Mouse (Mus musculus): ENCODE results near the gene Acer1.

The Acer1 gene

DNA sequence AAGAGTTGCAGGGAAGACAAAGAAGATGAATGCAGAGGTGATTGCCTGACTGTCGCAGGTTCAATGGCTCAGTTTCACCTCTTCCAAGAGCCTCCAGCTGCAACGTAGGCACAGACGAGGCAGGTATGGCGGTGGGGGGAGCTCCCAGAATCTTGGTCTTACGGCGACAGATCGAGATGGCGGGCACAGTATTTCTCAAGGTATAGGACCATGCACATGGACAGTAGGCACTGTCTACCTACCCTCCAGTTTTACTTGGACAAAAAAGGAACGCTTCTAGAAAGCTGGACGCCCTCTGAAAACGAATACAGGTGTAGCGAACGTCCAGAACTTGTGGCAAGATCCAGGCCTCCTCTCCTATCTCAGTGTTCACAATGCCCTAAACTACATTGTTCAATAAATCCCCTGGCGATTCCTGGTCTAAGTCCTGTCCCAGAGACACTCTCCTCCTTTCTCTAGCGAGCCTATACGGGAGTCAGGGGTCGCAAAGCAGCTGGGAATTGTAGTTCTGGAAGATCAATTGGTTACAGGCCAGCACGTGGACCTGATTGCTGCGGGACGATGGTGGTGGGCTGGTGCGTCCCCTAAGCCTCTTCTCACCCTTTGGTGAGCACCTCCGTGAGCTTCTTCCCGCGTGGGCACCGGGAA lies 7.7 kb upstream of the Acer1 start:
- peak; percentile 22 for DNase-seq (ENCODE audit: low read depth, low spot score)

DNA sequence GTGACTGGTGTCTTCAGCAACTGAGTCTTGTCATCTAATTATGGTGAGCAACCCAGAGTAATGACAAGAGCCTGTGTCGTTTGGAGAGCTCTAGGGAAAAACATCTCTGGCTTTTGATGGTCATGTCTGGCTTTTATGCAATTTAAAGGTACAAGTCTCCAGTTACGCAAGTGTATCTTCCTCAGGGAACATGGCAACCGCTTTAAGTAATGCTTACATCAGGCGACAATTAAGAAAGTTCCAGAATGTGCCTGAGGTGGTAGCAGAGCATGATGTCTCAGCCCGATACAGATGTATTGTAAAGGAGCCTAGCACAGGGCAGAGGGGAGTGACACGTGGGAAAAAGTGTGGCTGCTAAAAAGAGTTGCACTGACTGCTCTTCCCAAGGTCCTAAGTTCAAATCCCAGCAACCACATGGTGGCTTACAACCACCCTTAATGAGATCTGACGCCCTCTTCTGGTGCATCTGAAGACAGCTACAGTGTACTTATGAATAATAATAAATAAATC lies 7.0 kb upstream of the Acer1 start:
- no peak for DNase-seq (ENCODE audit: low read depth, low spot score)

DNA sequence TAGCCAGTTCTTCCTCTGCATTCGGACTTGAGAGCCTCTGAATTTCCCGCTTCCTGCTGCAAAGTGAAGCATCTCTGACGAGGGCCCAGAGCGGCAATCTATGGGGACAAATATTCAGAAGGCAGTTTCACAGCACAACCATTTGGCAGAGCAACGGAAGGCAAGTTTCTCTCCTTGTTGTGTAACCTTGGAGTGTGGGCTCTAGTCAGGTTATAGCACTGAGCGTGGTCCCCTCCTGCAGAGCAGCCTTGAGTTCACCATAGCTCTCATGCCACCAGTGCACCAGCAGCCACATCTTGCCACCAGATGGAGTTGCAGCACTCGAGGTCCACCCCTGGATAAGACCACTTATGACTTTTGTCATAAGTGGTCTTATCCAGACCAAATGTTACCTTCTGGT lies 6.5 kb upstream of the Acer1 start:
- no peak for DNase-seq (ENCODE audit: low read depth, low spot score)

DNA sequence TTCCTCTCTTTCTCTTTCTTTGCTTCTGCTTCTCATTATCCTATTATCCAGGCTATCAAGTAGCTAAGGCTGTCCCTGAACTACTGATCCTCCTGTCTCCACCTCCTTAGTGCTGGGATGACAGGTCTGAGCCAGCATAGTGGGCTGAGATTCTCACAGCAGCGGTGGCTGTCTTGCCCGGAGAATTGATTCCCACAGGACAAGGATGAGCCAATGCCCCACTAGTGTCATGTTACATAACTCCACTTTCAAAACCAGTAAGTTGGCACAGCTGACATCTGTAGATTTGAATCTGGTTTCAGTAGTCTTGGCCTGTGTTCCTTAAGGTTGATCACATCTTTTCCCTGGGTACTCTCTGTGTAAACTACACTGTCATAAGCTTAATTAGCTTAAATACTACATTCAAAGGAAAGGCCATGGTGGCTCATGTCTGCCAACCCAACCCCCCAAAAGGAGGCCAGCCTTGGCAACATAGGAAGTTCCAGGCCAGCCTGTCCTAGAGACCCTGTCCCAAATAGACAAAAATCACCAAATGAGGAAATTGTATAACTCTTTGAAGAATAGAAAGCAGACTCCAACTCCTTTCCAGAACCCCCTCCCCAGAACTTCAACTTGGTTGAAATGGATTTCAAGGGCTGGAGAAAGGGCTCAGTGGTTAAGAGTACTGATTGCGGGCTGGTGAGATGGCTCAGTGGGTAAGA lies 4.3 kb upstream of the Acer1 start:
- DNase-seq (ENCODE audit: low read depth, low spot score) = peak; percentile 41

DNA sequence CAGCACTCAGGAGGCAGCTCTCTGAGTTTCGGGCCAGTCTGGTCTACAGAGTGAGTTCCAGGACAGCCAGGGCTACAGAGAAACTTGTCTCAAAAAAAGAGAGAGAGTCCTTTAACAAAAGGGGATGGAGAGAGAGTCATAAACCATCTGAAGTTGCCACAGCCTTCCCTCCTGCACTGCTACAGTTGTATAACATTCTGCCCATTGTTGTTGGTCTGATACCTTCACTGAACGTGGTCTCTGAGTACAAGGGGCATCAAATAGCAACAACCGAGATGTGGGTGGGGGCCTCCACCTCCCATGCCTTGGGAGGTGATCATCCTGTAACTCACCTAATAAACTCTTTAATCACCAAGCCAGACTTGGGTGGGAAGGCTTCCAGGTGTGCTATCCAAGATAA lies 3.7 kb upstream of the Acer1 start:
- no peak for DNase-seq (ENCODE audit: low read depth, low spot score)

DNA sequence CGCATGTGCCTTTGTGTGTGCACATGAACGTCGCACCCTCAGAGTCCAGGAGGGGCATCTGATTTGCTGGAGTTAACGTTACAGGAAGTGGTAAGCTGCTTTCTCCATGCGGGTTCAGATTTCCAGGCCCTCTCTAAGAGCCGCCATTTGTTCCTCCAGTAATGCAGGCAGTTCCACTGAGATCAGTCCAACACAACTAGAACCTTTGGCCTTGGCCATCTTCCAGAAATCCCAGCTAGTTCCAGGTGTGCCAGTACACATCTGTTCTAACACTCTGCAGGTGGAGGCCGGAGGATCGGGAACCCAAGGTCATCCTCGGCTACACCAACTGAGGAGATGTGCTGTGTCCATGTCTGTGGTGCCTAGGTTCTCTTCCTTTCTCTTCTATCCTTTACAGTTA lies 3.0 kb upstream of the Acer1 start:
- no peak for DNase-seq (ENCODE audit: low read depth, low spot score)

DNA sequence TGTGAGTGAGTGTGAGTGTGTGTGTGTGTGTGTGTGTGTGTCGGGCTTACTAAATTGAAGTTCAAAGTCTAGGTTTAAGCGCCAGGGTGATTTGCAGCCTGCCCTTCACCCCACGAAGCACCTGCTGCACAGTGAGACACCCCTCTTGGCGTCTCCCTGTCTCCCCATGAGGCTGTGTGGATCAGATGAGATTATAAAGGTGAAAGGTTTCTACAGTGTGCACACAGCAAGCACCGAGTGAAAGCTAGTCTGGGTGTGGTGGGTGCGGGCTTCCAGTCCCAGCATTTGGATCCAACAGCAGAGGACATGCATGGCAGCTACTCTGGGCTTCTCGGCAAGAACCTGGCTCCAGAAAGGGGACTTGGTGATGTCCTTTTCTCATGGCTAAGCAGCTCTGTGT lies 877 bp downstream of the Acer1 start:
- no peak for DNase-seq (ENCODE audit: low read depth, low spot score)

DNA sequence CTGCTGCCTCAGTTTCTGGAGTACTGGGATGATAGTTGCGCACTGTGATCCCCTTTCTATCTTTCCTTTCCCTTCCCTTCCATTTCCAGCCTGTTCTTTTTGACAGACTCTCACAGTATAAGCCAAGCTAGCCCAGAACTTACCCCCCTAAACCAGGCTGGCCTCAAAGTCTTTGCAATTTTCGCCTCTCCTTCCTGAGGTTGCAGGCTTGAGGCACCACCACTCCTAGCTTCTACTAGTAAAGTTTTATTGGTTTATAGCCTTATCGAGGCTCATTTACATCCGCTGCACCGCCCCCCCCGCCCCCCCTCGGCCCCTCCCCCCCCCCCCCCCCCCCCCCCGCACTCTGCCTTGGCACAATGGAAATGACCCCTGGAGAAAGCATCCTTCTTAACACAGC lies 2.4 kb downstream of the Acer1 start:
- DNase-seq (ENCODE audit: low read depth, low spot score) = no peak

DNA sequence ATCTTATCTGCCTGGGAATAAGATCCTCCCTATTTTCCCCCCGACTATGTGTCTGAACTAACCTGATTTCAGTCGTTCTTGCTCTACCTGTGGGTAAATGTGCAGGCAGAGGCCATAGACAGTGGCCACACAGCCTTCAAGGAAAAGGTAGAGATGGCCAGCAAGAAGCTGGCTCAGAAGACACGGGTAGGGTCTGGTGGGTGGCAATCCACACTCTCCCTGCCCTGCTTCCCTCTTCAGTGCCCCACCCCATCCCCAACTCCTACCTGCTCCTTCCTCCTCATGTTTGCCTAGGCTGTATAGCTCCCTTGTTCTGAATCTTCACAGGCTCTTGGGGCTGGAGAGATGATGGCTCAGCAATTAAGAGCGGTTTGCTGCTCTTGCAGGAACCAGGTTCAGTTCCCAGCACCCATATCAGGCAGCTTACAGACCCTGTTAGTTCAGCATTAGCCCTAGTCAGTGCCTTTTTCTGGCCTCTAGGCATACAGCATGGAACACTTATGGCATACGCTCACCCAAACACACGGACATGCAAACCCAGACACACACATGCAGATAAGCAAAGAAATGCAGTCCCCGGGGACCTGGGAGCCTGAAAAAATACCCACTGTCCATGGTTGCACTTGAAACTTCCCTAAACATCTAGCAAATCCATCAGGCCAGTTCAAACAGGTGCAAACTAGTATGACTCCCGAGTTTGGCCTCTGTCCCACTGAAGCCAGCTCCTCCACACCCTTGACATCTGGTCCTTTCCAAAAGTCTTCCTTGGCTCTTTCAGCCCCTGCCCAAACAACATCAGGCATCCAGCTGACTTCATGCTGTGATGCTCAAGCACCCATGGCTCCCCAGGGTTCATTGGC lies 5.2 kb downstream of the Acer1 start:
- no peak for DNase-seq (ENCODE audit: low read depth, low spot score)

DNA sequence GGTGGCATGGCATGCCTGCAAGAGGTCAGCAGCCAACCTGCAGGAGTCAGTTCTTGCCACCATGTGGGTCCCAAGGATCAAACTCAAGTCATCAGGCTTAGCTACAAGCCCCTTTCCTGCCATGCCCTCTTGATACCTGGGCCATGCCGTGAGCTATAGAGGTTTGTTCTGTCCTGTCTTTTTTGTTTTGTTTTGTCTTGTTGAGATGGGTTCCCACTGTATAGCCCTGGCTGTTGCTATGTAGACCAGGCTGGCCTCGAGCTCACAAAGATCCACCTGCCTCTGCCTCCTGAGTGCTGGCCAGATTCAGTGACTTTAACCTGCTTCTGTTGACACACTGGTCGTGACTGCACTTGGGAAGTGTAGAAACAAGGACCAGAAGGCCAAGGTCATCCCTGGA lies 6.5 kb downstream of the Acer1 start:
- no peak for DNase-seq (ENCODE audit: low read depth, low spot score)

DNA sequence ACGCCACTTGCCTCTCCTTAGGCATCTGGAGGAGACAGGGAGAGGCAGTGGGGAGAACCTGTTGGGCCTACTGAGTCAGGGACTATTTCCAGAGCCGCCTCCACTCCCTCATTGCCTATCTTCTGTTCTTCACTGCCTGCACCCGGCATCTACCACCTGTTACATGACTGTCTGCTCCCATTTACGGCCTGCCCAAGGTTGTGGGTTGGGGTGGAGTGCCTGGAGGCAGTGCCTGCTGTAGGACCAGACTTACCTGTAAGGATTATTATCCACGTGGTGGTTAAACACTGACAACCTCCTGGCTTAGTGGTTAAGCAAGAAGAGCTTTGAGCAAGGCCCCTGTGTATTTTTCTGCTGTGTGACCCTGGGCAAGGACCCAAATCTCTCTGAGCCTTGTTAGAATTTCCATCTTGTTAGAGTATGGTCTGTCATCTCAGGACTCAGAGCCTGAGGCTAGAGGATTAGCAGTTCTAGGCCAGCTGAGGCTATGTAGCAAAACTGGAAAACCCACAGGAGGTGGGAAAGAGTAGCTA lies 7.2 kb downstream of the Acer1 start:
- DNase-seq (ENCODE audit: low read depth, low spot score) = no peak

DNA sequence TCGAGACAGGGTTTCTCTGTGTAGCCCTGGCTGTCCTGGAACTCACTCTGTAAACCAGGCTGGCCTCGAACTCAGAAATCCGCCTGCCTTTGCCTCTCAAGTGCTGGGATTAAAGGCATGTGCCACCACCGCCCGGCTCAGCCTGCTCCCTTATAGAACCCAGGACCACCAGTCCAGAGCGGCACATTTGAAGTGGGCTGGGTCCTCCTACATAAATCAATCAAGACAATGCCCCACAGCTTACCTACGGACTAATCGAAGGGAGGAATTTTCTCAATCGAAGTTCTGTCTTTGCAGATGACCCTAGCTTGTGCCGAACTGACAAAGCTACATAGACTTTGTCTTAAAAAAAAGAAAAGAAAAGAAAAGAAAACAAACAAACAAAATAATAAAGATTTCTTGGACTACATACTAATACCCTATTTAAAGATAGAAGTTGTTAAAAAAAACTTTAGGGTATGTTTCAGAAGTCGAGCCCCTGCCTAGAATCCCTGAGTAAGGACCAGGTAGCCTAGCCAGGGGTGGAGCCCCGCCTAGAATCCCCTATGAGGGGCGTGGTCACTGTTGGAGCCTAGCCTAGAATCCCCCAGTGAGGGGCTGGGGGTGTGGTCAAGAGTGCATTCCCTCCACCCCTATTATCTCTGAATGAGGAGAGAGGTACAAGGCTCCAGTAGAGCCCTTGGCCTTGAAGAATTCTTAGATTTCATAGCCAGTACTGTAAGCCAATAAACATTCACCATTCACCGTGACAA lies 7.8 kb downstream of the Acer1 start:
- no peak for DNase-seq (ENCODE audit: low read depth, low spot score)

DNA sequence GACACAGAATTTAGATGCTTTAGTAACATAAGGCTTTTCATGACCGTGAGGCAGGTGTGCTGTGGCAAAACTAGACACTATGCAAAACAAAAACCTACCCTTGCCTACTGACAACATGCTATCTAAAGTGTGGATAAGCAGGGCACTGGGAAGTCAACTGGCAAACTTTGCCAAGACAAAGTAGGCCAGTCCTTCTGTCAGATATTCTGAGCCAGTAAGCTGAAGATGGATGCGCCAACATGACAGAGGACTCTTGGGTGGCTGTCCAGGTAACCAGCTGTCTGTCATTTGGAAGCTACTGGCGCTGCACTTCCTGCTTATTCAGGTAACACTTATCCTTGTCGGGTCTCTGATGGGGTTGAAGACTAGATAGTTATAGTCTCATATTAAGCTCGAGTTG lies 11.8 kb downstream of the Acer1 start:
- DNase-seq (ENCODE audit: low read depth, low spot score) = no peak

DNA sequence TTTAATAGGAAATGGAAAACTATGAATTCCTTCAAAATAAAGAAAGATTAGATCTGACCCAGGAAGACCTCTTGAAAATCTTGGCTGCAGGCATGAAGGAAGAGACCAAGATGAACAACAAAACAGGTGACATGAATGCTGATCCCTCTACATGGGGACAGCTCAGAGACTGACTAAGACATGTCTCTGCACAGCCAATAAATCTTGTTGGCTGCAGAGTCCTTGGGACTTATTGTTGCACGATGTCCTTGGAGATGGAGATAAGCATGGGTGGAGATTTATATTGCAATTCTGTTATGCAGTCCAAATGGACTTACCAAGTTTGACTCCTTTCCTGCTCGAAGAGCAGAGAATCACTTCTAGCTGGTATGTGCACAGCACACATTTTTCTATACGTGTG lies 12.6 kb downstream of the Acer1 start:
- no peak for DNase-seq (ENCODE audit: low read depth, low spot score)

DNA sequence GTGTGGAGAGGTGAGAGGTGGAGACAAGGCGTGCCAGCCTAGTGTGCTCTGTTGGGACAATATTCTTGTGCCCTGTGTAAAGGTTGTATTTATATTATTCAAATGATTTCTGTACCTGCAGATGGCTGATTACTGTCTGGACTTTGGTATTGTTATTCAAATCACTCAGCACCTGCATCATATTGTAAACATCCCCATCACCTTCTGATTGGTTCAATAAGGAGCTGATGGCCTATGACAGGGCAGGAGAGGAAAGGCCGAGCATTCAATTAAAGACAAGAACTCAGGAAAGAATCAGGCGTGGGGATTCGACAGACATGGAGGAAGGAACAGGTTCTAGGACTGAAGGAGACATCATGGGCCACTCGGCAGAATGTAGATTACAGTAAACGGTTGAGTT lies 18.3 kb downstream of the Acer1 start:
- DNase-seq (ENCODE audit: low read depth, low spot score) = no peak

DNA sequence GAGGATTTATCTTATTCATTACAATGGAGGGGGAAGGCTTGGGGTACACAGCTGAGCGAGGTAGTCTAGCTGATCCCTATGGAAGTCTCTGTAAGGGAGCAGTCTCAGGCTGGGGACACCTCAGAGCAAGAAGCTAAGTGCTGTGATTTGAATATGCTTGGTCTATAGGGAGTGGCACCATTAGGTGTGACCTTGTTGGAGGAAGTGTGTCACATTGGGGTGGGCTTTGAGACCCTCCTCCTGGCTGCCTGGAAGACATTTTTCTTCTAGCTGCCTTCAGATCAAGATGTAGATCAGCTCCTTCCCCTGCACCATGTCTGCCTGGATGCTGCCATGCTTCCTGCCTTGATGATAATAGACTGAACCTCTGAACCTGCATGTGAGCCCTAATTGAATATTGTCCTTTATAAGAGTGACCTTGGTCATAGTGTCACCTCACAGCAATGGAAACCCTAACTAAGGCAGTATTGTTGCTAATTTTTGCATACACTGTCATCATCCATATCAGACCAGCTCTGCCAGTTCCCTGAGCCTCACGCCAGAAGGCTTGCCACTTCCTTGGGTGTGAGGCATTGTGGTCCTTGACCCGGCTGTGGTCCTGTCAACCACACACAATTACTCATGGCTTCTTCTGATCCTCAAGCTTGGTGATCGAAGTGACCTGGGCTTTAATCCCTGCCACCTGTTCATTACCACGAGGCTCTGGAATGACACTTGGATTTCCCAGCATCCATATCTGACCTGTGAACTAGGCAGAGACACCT lies 19.1 kb downstream of the Acer1 start:
- no peak for DNase-seq (ENCODE audit: low read depth, low spot score)

DNA sequence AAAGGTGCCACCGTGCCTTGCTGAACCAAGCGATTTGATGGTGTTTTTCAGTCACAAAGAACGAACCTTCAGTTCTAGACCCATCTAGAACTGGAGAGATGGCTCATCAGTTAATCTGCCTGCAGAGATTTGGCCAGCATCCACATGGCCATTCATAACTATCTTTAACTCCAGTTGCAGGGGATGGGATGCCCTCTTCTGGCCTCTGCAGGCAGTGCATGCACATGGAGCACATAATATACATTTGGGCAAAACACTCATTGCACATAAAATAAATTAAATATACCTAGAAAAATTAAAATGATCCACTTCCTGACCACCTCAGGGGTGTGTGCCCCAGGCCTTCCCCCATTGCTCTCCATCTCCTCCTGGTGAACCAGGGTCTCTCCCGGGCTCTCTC lies 20.0 kb downstream of the Acer1 start:
- DNase-seq (ENCODE audit: low read depth, low spot score) = peak; percentile 21

DNA sequence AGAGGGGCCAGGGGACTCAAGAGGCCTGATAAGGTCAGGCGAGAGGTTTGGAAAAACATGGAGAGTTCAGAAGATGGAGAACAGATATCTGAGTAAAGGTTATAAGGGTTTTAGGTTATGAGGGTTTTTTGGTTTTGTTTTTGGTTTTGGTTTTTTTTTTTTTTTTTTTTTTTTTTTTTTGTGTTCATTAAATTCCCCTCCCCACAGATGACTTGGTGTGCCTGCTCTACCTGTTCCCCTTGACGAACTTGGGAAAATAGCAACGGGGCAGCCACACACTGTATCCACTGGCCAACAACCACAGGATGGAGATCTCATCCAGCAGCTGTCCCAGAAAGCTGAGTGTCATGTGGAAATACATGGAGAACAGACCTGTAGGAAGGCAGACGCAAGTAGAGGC lies 23.3 kb downstream of the Acer1 start:
- DNase-seq (ENCODE audit: low read depth, low spot score) = no peak

DNA sequence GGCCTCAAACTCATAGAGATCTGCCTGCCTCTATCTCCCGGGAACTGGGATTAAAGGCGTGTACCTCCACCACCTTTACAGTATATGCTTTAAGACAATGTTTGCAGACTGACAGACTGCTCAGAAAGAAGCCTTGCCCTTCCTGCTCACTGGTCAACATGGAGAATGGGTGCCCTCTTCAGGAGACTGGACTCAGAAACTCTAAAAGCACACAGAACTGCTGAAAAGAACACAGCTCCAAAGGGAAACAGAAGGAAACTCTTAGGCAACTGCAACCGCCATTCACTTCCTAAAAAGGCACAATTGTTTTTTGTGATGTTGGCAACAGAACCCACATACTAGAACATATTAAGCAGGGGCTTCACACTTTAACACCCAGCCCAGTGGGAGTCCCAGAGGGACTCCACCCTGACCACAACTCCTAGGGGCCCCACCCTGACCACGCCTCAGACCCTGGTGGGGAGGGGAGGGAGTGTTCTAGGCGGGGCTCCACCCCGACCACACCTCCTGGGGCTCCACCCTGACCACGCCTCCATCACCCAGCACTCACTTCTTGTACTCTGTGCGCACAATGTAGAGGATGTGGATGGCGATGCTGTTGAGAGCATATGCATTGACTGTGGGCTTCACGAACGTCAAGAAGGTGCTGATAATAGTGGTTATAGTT lies 24.0 kb downstream of the Acer1 start:
- peak; percentile 35 for DNase-seq (ENCODE audit: low read depth, low spot score)

DNA sequence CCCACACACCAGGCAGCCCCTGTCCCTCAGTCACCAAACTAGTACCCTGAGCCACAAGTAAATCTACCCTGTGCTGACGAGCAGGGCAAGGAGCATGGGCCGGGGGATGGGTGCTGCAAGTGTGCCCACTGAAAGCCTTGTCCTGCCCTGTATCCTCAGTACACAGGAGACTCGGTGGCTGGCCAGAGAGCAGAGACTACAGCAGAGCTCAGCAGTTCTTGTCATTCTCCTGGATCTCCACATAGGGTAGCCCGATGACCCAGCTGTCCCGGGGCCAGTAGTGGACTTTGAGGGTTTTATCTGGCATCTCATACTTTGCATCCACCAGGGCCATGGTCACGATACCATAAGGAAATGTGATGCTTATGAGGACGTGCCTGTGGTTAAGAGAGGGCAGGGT lies 27.1 kb downstream of the Acer1 start:
- DNase-seq (ENCODE audit: low read depth, low spot score) = no peak

All from 3T3-L1 (cell line).